Mouse (Mus musculus) ES-E14 (cell line): ENCODE results near the gene Hcrt. TPM values are rescaled to one million over a fixed set of nuclear protein-coding genes. Genes with fewer than 3 reads are reported as not detected.

ENCODE experiments used
- DNase-seq: peaks from one replicate; pipeline ENCODE4 v3.0.0-alpha.2; 2013; ENCODE audit warnings: low read depth, low spot score
- H3K27ac ChIP-seq: 2 replicates; pipeline ENCODE4 v1.5.1; 2012; ENCODE audit warnings: low read depth, mild to moderate bottlenecking, low read length, moderate library complexity, mixed read lengths; ENCODE audit not compliant: poor library complexity, insufficient read depth, severe bottlenecking
- H3K36me3 ChIP-seq: 2 replicates; pipeline ENCODE4 v1.6.1; 2012; ENCODE audit warnings: mild to moderate bottlenecking, low read length, moderate library complexity, mixed read lengths; ENCODE audit not compliant: control insufficient read depth, poor library complexity, insufficient read depth, severe bottlenecking
- H3K4me1 ChIP-seq, 2 experiments: fragments of 150-350 bp in 1 of 2; sonication (generic) in 1 of 2; 2 replicates each; pipeline ENCODE4 v1.6.1; 2012; ENCODE audit warnings: low read length in 2 of 2, mild to moderate bottlenecking in 1 of 2, mixed read lengths in 1 of 2; ENCODE audit not compliant: control insufficient read depth in 2 of 2, insufficient read depth in 2 of 2, poor library complexity in 1 of 2
- H3K4me3 ChIP-seq, 2 experiments: fragments of 150-350 bp in 1 of 2; sonication (generic) in 1 of 2; 2 replicates each; pipeline ENCODE4 v1.5.1; 2012; ENCODE audit warnings: low read length in 2 of 2, low read depth in 1 of 2, mild to moderate bottlenecking in 1 of 2, mixed read lengths in 1 of 2; ENCODE audit not compliant: insufficient read depth in 1 of 2, poor library complexity in 1 of 2, severe bottlenecking in 1 of 2
- H3K9ac ChIP-seq: 2 replicates; pipeline ENCODE4 v1.6.1; 2012; ENCODE audit warnings: low read depth, mild to moderate bottlenecking, low read length, mixed read lengths; ENCODE audit not compliant: poor library complexity, insufficient read depth, severe bottlenecking
- H3K9me3 ChIP-seq: fragments of 150-350 bp; sonication (generic); 2 replicates; pipeline ENCODE4 v1.6.1; 2012; ENCODE audit warnings: low read depth, mild to moderate bottlenecking, low read length; ENCODE audit not compliant: control insufficient read depth, insufficient read depth
- CHD2 ChIP-seq: IDR thresholded peaks from 2 replicates; pipeline ENCODE4 v1.6.1; 2014; ENCODE audit warnings: mild to moderate bottlenecking, low read depth, low read length, inconsistent platforms
- HCFC1 ChIP-seq: IDR thresholded peaks from 2 replicates; pipeline ENCODE4 v1.6.1; 2012; ENCODE audit warnings: low read length, inconsistent platforms, borderline replicate concordance; ENCODE audit not compliant: insufficient read depth
- MAFK ChIP-seq: IDR thresholded peaks from 2 replicates; pipeline ENCODE4 v1.6.1; 2014; ENCODE audit warnings: mild to moderate bottlenecking, low read depth, low read length, inconsistent platforms; ENCODE audit not compliant: insufficient read depth
- ZC3H11A ChIP-seq: IDR thresholded peaks from 2 replicates; pipeline ENCODE4 v1.6.1; 2012; ENCODE audit warnings: low read depth, mild to moderate bottlenecking, inconsistent platforms, low read length, borderline replicate concordance
- ZNF384 ChIP-seq: IDR thresholded peaks from 2 replicates; pipeline ENCODE4 v1.6.1; 2012; ENCODE audit warnings: low read depth, low read length, inconsistent platforms
- in situ Hi-C, 2 experiments: fragments of 600-800 bp; cut with MboI; formaldehyde crosslinking; loops; one replicate each; pipeline ENCODE4 v1.15.1; 2025; ENCODE audit warnings: low sequenced_read_pairs in 2 of 2, inconsistent platforms in 1 of 2; ENCODE audit not compliant: unreplicated experiment in 2 of 2
- total RNA-seq: library from RNA; depleted of rRNA; stranded (reverse); fragments of 300-350 nt; gene quantifications from 2 replicates; pipeline ENCODE4 v1.2.3, GENCODE M21; 2012; rRNA removed

Gene Hcrt
- total RNA-seq, 1 experiment, result not detected

DNA sequence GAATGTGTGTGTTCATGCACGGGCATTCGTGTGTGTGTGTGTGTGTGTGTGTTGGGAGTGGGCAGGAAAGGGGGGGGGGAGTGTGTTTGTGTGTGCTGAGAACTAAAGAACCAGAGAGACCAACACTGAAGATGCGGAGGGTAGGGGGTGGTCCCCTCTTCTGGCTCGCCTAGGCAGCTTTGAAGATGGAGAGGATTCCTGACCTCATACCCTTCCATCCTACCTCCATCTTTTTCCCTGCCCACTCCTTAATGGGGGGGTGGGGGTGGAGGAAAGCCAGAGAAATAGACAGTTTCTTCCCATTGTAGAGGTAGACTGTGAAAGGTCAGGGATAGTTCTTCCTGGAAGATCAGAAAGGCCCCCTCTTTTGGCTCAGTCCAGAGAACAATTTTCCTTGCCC is 49.6 kb downstream of the Hcrt start:
- in situ Hi-C loops, result no loop called here
- Histone ChIP-seq H3K9me3 (no peaks in the 10 kb centered on the region), H3K9ac (peak overlapping the region; percentile 55; the same call in 1 of the 2 replicates), H3K4me1 (peaks cover 2 to 12% of the 10 kb centered on the region in 2 experiments; a peak in 3 of 4 replicates), H3K36me3 (peaks cover 41% of the 10 kb centered on the region), H3K27ac (peak overlapping the region; percentile 84), H3K4me3 (peak overlapping the region; percentile 70 to 85)
- TF ChIP-seq ZC3H11A (no peak), HCFC1 (no peak), ZNF384 (no peak), MAFK (no peak)
- no peak for DNase-seq

DNA sequence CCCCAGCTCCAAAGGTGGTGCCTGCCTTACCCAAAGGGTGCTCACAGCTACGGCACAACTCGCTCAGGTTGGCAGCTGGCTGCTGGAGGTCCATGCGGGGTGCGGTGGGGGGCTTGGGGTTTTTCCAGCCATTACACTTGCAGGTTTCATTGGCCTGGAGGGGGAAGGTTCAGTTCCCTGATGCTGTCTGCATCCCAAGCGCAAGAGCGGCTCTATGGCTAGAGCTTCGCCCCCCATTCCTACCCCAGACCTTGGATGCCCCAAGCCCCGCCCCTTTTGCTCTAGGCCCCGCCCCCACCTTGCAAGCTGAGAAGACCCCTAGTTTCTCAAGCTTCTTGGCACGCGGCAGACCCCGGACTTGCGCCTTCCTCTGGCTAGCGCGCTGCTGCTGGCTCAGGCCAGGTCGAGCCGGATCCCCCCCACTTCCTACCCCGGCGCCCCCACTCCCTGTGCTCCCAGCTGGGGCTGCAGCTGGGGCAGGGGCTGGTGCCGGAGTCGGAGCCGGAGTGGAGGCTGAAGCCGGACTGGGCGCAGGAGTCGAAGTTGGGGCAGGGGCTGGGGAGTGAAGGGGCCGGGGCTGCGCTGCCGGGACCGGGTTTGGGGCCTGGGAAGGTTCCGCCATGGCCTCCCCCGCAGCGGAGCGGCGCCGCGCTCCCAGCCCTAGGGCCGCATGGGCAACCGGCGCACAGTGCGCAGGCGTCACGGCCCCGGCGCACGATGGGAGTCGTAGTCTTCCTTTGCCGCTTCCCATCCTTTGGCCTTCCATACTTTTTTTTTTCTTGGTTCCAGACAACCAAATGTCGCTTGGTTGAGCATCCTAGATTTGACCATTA is 50.7 kb downstream of the Hcrt start, which contains the start of gene Kat2a:
Kat2a (minus strand) TSS at position 683 of the 833 bp plus-strand sequence.
- Histone ChIP-seq H3K27ac (peak within 1 kb of the TSS; percentile 84), H3K4me3 (peak within 1 kb of the TSS; percentile 85 to 94), H3K4me1 (peaks cover 2 to 12% of the 10 kb centered on the region in 2 experiments; a peak in 3 of 4 replicates), H3K9me3 (no peaks in the 10 kb centered on the region), H3K36me3 (peaks cover 46% of the 10 kb centered on the region), H3K9ac (peak within 1 kb of the TSS; percentile 90)
- in situ Hi-C loops, result no loop called here
- peak; percentile 71 for DNase-seq
- TF ChIP-seq HCFC1, result peak; percentile 96
- TF ChIP-seq ZC3H11A, result no peak
- TF ChIP-seq ZNF384, result peak; percentile 85
- no peak for TF ChIP-seq MAFK
- TF ChIP-seq CHD2, result no peak

Other genes starting within 250 kb of the Hcrt start
- 202 and 209 TPM in 2 replicates for gene Acly, start 234.9 kb downstream of the Hcrt start, total RNA-seq
- 2.3 and 3.4 TPM in 2 replicates for gene Ttc25, start 217.3 kb downstream of the Hcrt start, total RNA-seq
- 9.4 and 11.9 TPM in 2 replicates for gene Cnp, start 188.0 kb downstream of the Hcrt start, total RNA-seq
- 27.3 and 30.7 TPM in 2 replicates for gene Nkiras2, start 143.7 kb downstream of the Hcrt start, total RNA-seq
- 139 and 208 TPM in 2 replicates for gene Dnajc7, start 142.8 kb downstream of the Hcrt start, total RNA-seq
- 0.09 and 0.37 TPM in 2 replicates for gene Zfp385c, start 70.5 kb downstream of the Hcrt start, total RNA-seq
- 2.3 and 4.1 TPM in 2 replicates for gene Dhx58, start 58.7 kb downstream of the Hcrt start, total RNA-seq
- gene Kat2a, start 50.5 kb downstream of the Hcrt start, total RNA-seq, result 40.8 and 44.4 TPM in 2 replicates
- gene Hspb9, start 49.1 kb downstream of the Hcrt start, total RNA-seq, result 0.49 and 1.6 TPM in 2 replicates
- gene Rab5c, start 24.7 kb downstream of the Hcrt start, total RNA-seq, result 83.8 and 124 TPM in 2 replicates
- 0.45 and 0.48 TPM in 2 replicates for gene Kcnh4, start 3.0 kb downstream of the Hcrt start, total RNA-seq
- 16.5 and 26.4 TPM in 2 replicates for gene Ghdc, start 8.0 kb upstream of the Hcrt start, total RNA-seq
- gene Stat5b, start 87.8 kb upstream of the Hcrt start, total RNA-seq, result 3.4 and 4.3 TPM in 2 replicates
- gene Stat5a, start 96.4 kb upstream of the Hcrt start, total RNA-seq, result 1.7 TPM in 2 replicates
- gene Stat3, start 176.6 kb upstream of the Hcrt start, total RNA-seq, result 61.5 and 78.9 TPM in 2 replicates
- gene Cavin1, start 208.0 kb upstream of the Hcrt start, total RNA-seq, result 16.4 and 30.7 TPM in 2 replicates
- 38.1 and 43.4 TPM in 2 replicates for gene Atp6v0a1, start 246.5 kb upstream of the Hcrt start, total RNA-seq